Mouse (Mus musculus): ENCODE results near the gene Mios. TPM values are rescaled to one million over a fixed set of nuclear protein-coding genes. Genes with fewer than 3 reads are reported as not detected.
A peak's percentile ranks its signal among the peaks of the same experiment; 100 is the strongest.

Gene Mios
- total and polyA plus RNA-seq, 3 experiments = 23.7 to 27.7 (median 24.1) TPM

- H3K4me3 ChIP-seq (replicated peaks in 1 of 3; ENCODE audit: low read depth in 2 of 3, low read length in 2 of 3, poor library complexity in 1 of 3) = no peak within 1 kb of the TSS
- H3K9ac ChIP-seq (ENCODE audit: insufficient read depth, low read depth) = no peak within 1 kb of the TSS
- no peaks in the 10 kb centered on the region for H3K9me3 ChIP-seq (replicated peaks; ENCODE audit: low read length)
- H3K4me2 ChIP-seq (ENCODE audit: insufficient read depth, low read depth, poor library complexity, severe bottlenecking) = no peak within 1 kb of the TSS
- dilution Hi-C loops (cut with MboI; ENCODE audit: extremely low pct_ligation_motif_present, extremely low pct_unique_long_range_greater_than_20kb, low sequenced_read_pairs) (no loop called here), in situ Hi-C loops (cut with MboI; ENCODE audit: low pct_ligation_motif_present, low pct_unique_long_range_greater_than_20kb, low sequenced_read_pairs) (loop anchor here (25.0 kb wide), 1 partner anchor 130 kb away; no protein-coding TSS in a partner anchor)
- no peaks in the 10 kb centered on the region for H3K27me3 ChIP-seq (replicated peaks)
- no peak within 1 kb of the TSS for H3K27ac ChIP-seq (ENCODE audit: insufficient read depth, low read depth)
- H3K4me1 ChIP-seq (ENCODE audit: control insufficient read depth in 1 of 2, insufficient read depth in 2 of 2) = no peaks in the 10 kb centered on the region
- no peak for DNase-seq (ENCODE audit: extremely low read depth)
- TF ChIP-seq ZKSCAN1 (IDR thresholded peaks at IDR 0.05; ENCODE audit: borderline replicate concordance, low read depth, low read length) = no peak
- no peak for TF ChIP-seq EP300 (IDR thresholded peaks at IDR 0.05; ENCODE audit: low read length)
- no peak for TF ChIP-seq NRF1 (IDR thresholded peaks at IDR 0.05; ENCODE audit: low read depth, low read length)
- TF ChIP-seq JUN (IDR thresholded peaks at IDR 0.05; ENCODE audit: insufficient read depth, low read depth, low read length) = no peak
- no peak for TF ChIP-seq CHD2 (IDR thresholded peaks at IDR 0.05; ENCODE audit: low read length)
- TF ChIP-seq UBTF (IDR thresholded peaks at IDR 0.05; ENCODE audit: low read depth, low read length) = no peak
- TF ChIP-seq CHD1 (IDR thresholded peaks at IDR 0.05; ENCODE audit: low read depth, low read length) = no peak
- TF ChIP-seq ZNF384 (IDR thresholded peaks at IDR 0.05; ENCODE audit: low read depth, low read length) = no peak
- no peak for TF ChIP-seq RCOR1 (conservative IDR thresholded peaks at IDR 0.05; ENCODE audit: low read depth, low read length)
- TF ChIP-seq SMC3 (IDR thresholded peaks at IDR 0.05; ENCODE audit: low read depth, low read length) = no peak
- TF ChIP-seq USF1 (IDR thresholded peaks at IDR 0.05; ENCODE audit: low read depth, low read length) = no peak
- no peak for TF ChIP-seq TBP (conservative IDR thresholded peaks at IDR 0.05; ENCODE audit: low read depth, low read length)
- no peak for TF ChIP-seq MYC (IDR thresholded peaks at IDR 0.05; ENCODE audit: low read depth, low read length)
- TF ChIP-seq ETS1 (conservative IDR thresholded peaks at IDR 0.05; ENCODE audit: low read depth, low read length) = no peak
- no peak for TF ChIP-seq KAT2A (IDR thresholded peaks at IDR 0.05; ENCODE audit: insufficient replicate concordance, low read length)
- TF ChIP-seq IRF4 (IDR thresholded peaks at IDR 0.05; ENCODE audit: low read depth, low read length) = no peak
- no peak for TF ChIP-seq SIN3A (IDR thresholded peaks at IDR 0.05; ENCODE audit: low read length)
- TF ChIP-seq USF2 (conservative IDR thresholded peaks at IDR 0.05; ENCODE audit: low read depth, low read length) = no peak
- no peaks in the 10 kb centered on the region for H3K79me2 ChIP-seq (replicated peaks; ENCODE audit: control insufficient read depth, extremely low read depth, insufficient read depth, poor library complexity, severe bottlenecking)
- H3K36me3 ChIP-seq (replicated peaks in 1 of 2; ENCODE audit: control insufficient read depth in 1 of 2, insufficient read depth in 1 of 2, low read length in 1 of 2) = no peaks in the 10 kb centered on the region
These were observed 16.5 kb upstream of the Mios start, which contains the start of gene Col28a1 for GRCm38 (mm10) chr6:8192517-8192916. Col28a1 (minus strand) TSS chr6:8192617.

GRCm38 (mm10) chr6:8209866-8210186 is 804 bp downstream of the Mios start:
- dilution Hi-C loops (cut with MboI; ENCODE audit: extremely low pct_ligation_motif_present, extremely low pct_unique_long_range_greater_than_20kb, low sequenced_read_pairs) = no loop called here
- in situ Hi-C loops (cut with MboI; ENCODE audit: low pct_ligation_motif_present, low pct_unique_long_range_greater_than_20kb, low sequenced_read_pairs) = no loop called here
- Histone ChIP-seq H3K4me2 (ENCODE audit: insufficient read depth, low read depth, poor library complexity, severe bottlenecking) (peak overlapping the region; percentile 100), H3K9ac (ENCODE audit: insufficient read depth, low read depth) (peak overlapping the region; percentile 97), H3K27me3 (replicated peaks) (no peaks in the 10 kb centered on the region), H3K79me2 (replicated peaks; ENCODE audit: control insufficient read depth, extremely low read depth, insufficient read depth, poor library complexity, severe bottlenecking) (peaks cover 14% of the 10 kb centered on the region), H3K4me3 (replicated peaks in 1 of 3; ENCODE audit: low read depth in 2 of 3, low read length in 2 of 3, poor library complexity in 1 of 3) (peak overlapping the region; percentile 84 to 97 (median 84)), H3K36me3 (replicated peaks in 1 of 2; ENCODE audit: control insufficient read depth in 1 of 2, insufficient read depth in 1 of 2, low read length in 1 of 2) (peaks cover 2 to 22% of the 10 kb centered on the region in 2 experiments), H3K4me1 (ENCODE audit: control insufficient read depth in 1 of 2, insufficient read depth in 2 of 2) (peaks cover 0 to 11% of the 10 kb centered on the region in 2 experiments; a peak in 2 of 4 replicates), H3K9me3 (replicated peaks; ENCODE audit: low read length) (no peaks in the 10 kb centered on the region), H3K27ac (ENCODE audit: insufficient read depth, low read depth) (peak overlapping the region; percentile 54; the same call in 1 of the 2 replicates)
- DNase-seq (ENCODE audit: extremely low read depth) = no peak
- TF ChIP-seq POLR2AphosphoS2 (IDR thresholded peaks at IDR 0.05; ENCODE audit: low read depth, low read length) (no peak; the same call in 1 of the 2 replicates), MYC (IDR thresholded peaks at IDR 0.05; ENCODE audit: low read depth, low read length) (peak; percentile 89; the same call in 1 of the 2 replicates), CHD1 (IDR thresholded peaks at IDR 0.05; ENCODE audit: low read depth, low read length) (0 out of 2 replicates have a peak, but pooled peaks have one; percentile 72), MAX (IDR thresholded peaks at IDR 0.05; ENCODE audit: low read length) (peak; percentile 37), SMC3 (IDR thresholded peaks at IDR 0.05; ENCODE audit: low read depth, low read length) (no peak), MXI1 (IDR thresholded peaks at IDR 0.05; ENCODE audit: low read depth, low read length) (peak; percentile 87)
